Mouse (Mus musculus) liver, postnatal 0 days (tissue): ENCODE measurements around the gene Irf2bp2. TPM values are rescaled to one million over a fixed set of nuclear protein-coding genes. Genes with fewer than 3 reads are reported as not detected.

Source experiments
- ATAC-seq: fragments of 200-750 bp; cut with Nextera tagmentation; 2 replicates; pipeline ENCODE4 v1.8.0; 2017; ENCODE audit warnings: mild to moderate bottlenecking, moderate library complexity
- DNase-seq: peaks from one replicate; pipeline ENCODE4 v3.0.0-alpha.2; 2016
- H3K27ac ChIP-seq: fragments of 300-500 bp; sonication (generic); 2 replicates; pipeline ENCODE4 v1.5.1; 2014; ENCODE audit warnings: antibody characterized with exemption, moderate library complexity, mild to moderate bottlenecking, low read depth
- H3K27me3 ChIP-seq: fragments of 300-500 bp; sonication (generic); 2 replicates; pipeline ENCODE4 v1.6.1; 2014; ENCODE audit warnings: low read length, control low read depth, mixed read lengths; ENCODE audit not compliant: insufficient read depth
- H3K36me3 ChIP-seq: fragments of 300-500 bp; sonication (generic); replicated peaks from 2 replicates; pipeline ENCODE4 v1.6.1; 2014; ENCODE audit warnings: mild to moderate bottlenecking, control low read depth, low read length, moderate library complexity, mixed read lengths; ENCODE audit not compliant: insufficient read depth
- H3K4me1 ChIP-seq: fragments of 300-500 bp; sonication (generic); 2 replicates; pipeline ENCODE4 v1.6.1; 2014; ENCODE audit warnings: antibody characterized with exemption, mild to moderate bottlenecking, control low read depth; ENCODE audit not compliant: insufficient read depth
- H3K4me2 ChIP-seq: fragments of 300-500 bp; sonication (generic); 2 replicates; pipeline ENCODE4 v1.6.1; 2014; ENCODE audit warnings: low read depth, mild to moderate bottlenecking, low read length, moderate library complexity, mixed read lengths
- H3K4me3 ChIP-seq: fragments of 300-500 bp; sonication (generic); 2 replicates; pipeline ENCODE4 v1.5.1; 2014; ENCODE audit warnings: low read depth, low read length
- H3K9ac ChIP-seq: fragments of 300-500 bp; sonication (generic); replicated peaks from 2 replicates; pipeline ENCODE4 v1.6.1; 2014; ENCODE audit warnings: mild to moderate bottlenecking, moderate library complexity
- H3K9me3 ChIP-seq: fragments of 300-500 bp; sonication (generic); 2 replicates; pipeline ENCODE4 v1.6.1; 2016; ENCODE audit warnings: mild to moderate bottlenecking, control low read depth, low read length, mixed read lengths
- CTCF ChIP-seq: sonication (generic); IDR thresholded peaks from 2 replicates; pipeline ENCODE4 v1.5.1; 2016; ENCODE audit warnings: antibody characterized with exemption, low read depth
- EP300 ChIP-seq: IDR thresholded peaks from 2 replicates; pipeline ENCODE4 v1.6.1; 2016; ENCODE audit warnings: antibody characterized with exemption, low read depth, mild to moderate bottlenecking
- WGBS: fragments of 180-500 bp; shearing (Covaris S2); extraction: QIAGEN DNeasy Blood & Tissue Kit; methylation state at CpG from one replicate; pipeline ENCODE4 v1.1.7; 2014; ENCODE audit not compliant: insufficient replicate concordance; 5-methylcytosine and 5-hydroxymethylcytosine counted together
- polyA plus RNA-seq: library from polyadenylated mRNA; unstranded; fragments of >200 nt; fragmentation: Nextera tagmentation; extraction: Ambion mirVana; gene quantifications from 2 replicates; pipeline ENCODE4 v1.2.1, GENCODE M21; 2015

Irf2bp2 gene
- polyA plus RNA-seq, 1 experiment from 2014 or later: 6.2 TPM

DNA sequence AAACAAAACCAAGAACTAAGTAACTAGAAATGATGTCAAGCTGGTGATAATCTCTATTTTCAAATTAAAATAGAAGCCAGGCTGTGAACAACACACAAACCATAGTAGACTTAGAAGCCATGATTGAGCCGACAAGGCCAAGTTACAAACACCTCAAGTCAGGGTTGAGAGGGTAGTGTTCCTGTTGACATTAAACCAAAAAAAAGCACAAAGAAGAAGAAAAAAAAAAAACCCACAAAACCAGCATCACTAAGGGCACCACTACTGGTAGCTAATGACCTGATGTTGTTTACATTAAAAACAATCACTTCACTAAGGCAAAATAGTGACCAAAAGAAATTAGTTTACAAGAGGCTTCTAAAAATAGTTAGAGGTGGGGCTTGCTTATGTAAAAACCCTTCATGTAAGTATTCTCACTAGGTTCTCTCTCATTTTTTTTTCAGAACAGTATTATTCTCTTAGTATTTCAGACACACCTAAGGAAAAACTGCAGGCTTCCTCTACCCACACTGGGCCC lies 4.2 kb downstream of the Irf2bp2 start:
- Histone ChIP-seq H3K27ac (peak overlapping the region; percentile 98), H3K4me3 (peak overlapping the region; percentile 99), H3K9ac (peak overlapping the region; percentile 75), H3K9me3 (no peaks in the 10 kb centered on the region), H3K4me1 (peaks cover 32% of the 10 kb centered on the region), H3K36me3 (peaks cover 32% of the 10 kb centered on the region), H3K4me2 (peak overlapping the region; percentile 78), H3K27me3 (no peaks in the 10 kb centered on the region)
- WGBS: 0% methylated on average over 1 of the region's 1 CpGs
- TF ChIP-seq CTCF (no peak), EP300 (no peak)
- DNase-seq (no peak), ATAC-seq (no peak)

DNA sequence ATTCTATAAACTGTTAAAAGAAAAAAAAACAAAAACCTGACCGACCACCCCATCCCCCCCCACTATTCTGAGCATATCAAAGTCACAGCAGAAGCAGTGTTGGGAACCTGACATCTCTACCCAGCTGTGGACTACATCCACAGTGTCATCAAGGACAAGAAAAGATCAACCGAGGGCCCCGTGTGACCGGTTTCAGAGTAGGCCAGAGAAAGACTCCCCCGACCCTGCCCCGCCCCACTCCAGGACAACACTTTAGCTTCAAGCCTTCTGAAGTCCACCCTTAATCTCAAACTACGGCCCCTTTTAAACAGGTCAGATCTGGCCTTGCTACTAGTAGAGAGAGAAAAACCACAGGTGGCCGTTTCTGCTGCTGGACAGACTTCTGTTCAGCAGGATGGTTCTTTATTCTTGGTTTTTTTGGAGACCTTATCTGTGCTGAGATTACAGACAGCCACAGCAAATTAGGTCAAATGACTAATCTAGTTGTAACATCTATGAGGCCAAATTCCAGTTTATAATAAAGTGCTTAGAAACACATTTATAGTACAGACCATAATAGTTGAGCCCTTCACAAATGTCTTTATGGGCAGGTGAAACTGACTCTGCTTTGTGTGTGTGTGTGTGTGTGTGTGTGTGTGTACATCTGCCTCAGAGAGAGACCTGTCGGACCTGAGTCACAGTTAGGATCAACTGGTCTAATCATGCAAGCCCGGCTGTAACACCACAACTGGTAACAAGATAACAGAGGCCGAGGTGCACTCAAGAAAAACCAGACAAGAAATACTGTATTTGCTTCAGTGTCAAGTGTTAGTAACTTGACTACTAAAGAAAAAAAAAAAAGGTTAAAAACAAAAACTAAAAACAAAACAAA lies 4.9 kb downstream of the Irf2bp2 start:
- 5% methylated on average over 11 of the region's 11 CpGs for WGBS
- ATAC-seq: peak; percentile 14; the same call in 1 of the 2 replicates
- TF ChIP-seq CTCF: no peak
- TF ChIP-seq EP300: peak; percentile 87
- H3K27ac ChIP-seq: peak overlapping the region; percentile 98
- H3K9ac ChIP-seq: peak overlapping the region; percentile 75
- H3K4me3 ChIP-seq: peak overlapping the region; percentile 99
- peaks cover 38% of the 10 kb centered on the region for H3K4me1 ChIP-seq
- peaks cover 32% of the 10 kb centered on the region for H3K36me3 ChIP-seq
- H3K9me3 ChIP-seq: no peaks in the 10 kb centered on the region
- peak overlapping the region; percentile 78 for H3K4me2 ChIP-seq
- H3K27me3 ChIP-seq: no peaks in the 10 kb centered on the region
- peak; percentile 56 for DNase-seq

DNA sequence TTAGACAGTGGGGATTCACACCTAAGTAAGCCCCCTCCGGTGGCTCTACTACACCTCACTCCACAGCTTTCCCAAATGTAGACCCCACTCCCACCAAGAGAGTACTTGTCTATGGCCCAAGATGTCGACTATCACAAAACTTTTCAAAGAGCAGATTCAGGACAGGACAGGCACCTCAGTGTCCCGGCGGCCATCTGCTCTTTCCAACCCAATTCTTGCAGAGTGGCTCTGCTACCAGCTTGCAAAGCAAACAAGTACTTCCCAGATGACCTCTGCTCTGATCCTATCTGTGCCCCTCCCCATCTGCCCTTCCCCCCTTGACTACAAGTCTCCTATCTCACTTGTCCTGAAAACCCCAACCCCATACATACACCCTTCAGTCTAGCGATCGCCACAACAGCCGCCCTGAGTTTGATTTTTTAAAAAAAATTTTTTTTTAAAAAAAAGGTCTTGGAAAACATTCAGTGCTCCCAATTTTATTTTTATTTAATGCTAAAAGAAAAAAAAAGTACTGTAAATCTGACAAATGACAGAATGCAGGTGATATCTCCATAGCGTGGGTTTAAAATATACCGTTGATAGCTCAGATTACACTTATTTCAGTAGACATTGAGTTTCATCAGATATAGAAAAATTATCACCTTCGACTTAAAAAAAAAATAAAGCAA lies 5.8 kb downstream of the Irf2bp2 start:
- Histone ChIP-seq H3K9me3 (no peaks in the 10 kb centered on the region), H3K4me2 (peak overlapping the region; percentile 78), H3K4me3 (peak overlapping the region; percentile 99), H3K4me1 (peaks cover 43% of the 10 kb centered on the region), H3K27ac (peak overlapping the region; percentile 98), H3K9ac (peak overlapping the region; percentile 75), H3K36me3 (peaks cover 32% of the 10 kb centered on the region), H3K27me3 (no peaks in the 10 kb centered on the region)
- DNase-seq (peak; percentile 68), ATAC-seq (0 out of 2 replicates have a peak, but pooled peaks have one; percentile 2)
- WGBS: 20% methylated on average over 10 of the region's 10 CpGs
- TF ChIP-seq CTCF: no peak
- TF ChIP-seq EP300: no peak

DNA sequence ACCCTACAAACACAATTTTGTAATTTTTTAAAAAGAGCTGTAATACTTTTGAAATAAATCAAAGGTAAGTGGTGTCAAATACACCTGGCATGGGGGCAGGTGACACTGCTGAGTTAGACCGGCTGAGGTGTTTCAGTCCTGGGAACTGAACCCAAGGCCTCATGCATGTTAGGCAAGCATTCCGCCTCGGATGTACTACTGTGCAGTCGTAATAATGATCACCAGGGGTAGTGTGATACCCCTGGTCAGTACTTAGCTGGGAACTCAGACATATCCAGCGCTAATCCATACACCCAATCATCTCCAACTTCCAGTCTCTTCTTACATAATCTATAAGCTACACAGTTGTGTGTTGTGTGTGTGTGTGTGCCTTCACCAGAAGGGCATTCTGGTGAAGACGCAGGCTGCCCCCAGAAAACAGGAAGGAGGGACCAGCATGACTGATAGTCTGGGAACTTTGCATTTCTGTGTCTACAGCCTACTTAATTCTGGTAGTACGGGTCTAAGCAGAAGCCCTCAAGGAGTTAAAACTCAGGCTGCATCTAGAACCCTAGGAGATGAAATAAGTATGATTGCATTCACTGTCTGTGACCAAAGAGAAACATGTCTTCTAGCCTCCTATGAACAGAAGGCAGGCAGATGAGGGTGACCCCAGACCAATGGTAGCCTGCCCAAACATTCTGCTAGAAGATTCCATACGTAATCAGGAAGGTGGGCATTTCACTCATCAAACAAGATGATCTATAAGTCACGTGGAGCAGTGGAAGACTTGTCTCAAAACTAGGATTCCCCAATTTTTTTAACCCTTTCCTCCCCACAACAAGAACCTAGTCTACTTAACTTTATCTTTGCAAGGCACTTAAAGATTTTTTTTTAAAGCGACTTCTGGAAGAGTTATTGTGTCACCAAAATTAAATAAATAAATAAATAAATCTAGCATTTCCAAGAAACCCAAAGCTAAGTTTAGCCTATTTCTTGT lies 6.9 kb downstream of the Irf2bp2 start:
- DNase-seq: no peak
- peak overlapping the region; percentile 78 for H3K4me2 ChIP-seq
- WGBS: 47% methylated on average over 10 of the region's 10 CpGs
- peak overlapping the region; percentile 99 for H3K4me3 ChIP-seq
- peak overlapping the region; percentile 98 for H3K27ac ChIP-seq
- H3K4me1 ChIP-seq: peaks cover 49% of the 10 kb centered on the region
- peak overlapping the region; percentile 16; the same call in 1 of the 2 replicates for H3K9ac ChIP-seq
- ATAC-seq: no peak
- no peaks in the 10 kb centered on the region for H3K27me3 ChIP-seq
- H3K9me3 ChIP-seq: no peaks in the 10 kb centered on the region
- peaks cover 27% of the 10 kb centered on the region for H3K36me3 ChIP-seq
- TF ChIP-seq EP300 (no peak), CTCF (no peak)

DNA sequence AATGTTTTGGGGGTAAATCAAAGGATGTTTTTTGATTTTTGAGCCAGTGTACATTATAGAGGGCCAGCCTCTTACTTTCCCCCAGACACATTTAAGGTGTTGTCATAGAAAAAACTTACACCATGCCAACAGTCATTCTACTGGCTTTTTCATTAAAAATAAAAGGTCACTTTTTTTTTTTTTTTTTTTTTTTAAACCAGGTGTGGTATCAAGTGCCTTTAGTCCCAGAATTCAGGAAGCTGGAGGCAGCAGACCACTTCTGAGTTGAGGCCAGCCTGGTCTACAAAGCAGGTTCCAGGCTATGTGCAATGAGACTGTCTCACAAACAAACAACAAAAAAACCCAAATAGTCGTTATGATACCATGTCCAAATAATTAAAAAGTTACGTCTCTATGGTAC lies 7.7 kb downstream of the Irf2bp2 start:
- H3K27me3 ChIP-seq: no peaks in the 10 kb centered on the region
- H3K4me1 ChIP-seq: peaks cover 49% of the 10 kb centered on the region
- DNase-seq (no peak), ATAC-seq (no peak)
- H3K9me3 ChIP-seq: no peaks in the 10 kb centered on the region
- peak overlapping the region; percentile 90 for H3K4me2 ChIP-seq
- H3K27ac ChIP-seq: peak overlapping the region; percentile 95
- no peak overlapping the region for H3K4me3 ChIP-seq
- TF ChIP-seq CTCF: no peak
- TF ChIP-seq EP300: no peak
- H3K36me3 ChIP-seq: peaks cover 21% of the 10 kb centered on the region
- 64% methylated on average over 2 of the region's 2 CpGs for whole genome bisulfite sequencing
- no peak overlapping the region for H3K9ac ChIP-seq
